Mouse (Mus musculus) thymus, adult 18-20 months (tissue): Measurements from ENCODE around the gene Add2.

Source experiments
- DNase-seq, 2 experiments: peaks; one replicate each; pipeline ENCODE4 v3.0.0; 2022; ENCODE audit warnings: mixed read lengths in 2 of 2

Gene Add2

GRCm38 (mm10) chr6:86086851-86087571 lies 58.5 kb downstream of the Add2 start:
- DNase-seq, result no peak

GRCm38 (mm10) chr6:86087813-86088212 lies 59.3 kb downstream of the Add2 start:
- no peak for DNase-seq

- no peak for DNase-seq
These were observed 65.8 kb downstream of the Add2 start for GRCm38 (mm10) chr6:86094202-86094838.

- DNase-seq, result no peak
These were observed 67.0 kb downstream of the Add2 start for GRCm38 (mm10) chr6:86095518-86095917.

- no peak for DNase-seq
These were observed 68.3 kb downstream of the Add2 start for GRCm38 (mm10) chr6:86096733-86097132.

- DNase-seq, result no peak
These were observed 68.7 kb downstream of the Add2 start for GRCm38 (mm10) chr6:86097155-86097554.

- no peak for DNase-seq
These were observed 70.5 kb downstream of the Add2 start for GRCm38 (mm10) chr6:86099003-86099402.

- DNase-seq, result no peak
These were observed 73.0 kb downstream of the Add2 start for GRCm38 (mm10) chr6:86101451-86101850.

- DNase-seq, result no peak
These were observed 74.4 kb downstream of the Add2 start for GRCm38 (mm10) chr6:86102874-86103273.

GRCm38 (mm10) chr6:86103614-86104013 lies 75.1 kb downstream of the Add2 start:
- DNase-seq, result no peak

GRCm38 (mm10) chr6:86104719-86105118 lies 76.2 kb downstream of the Add2 start:
- DNase-seq, result no peak

GRCm38 (mm10) chr6:86106045-86106444 lies 77.6 kb downstream of the Add2 start:
- no peak for DNase-seq

GRCm38 (mm10) chr6:86107101-86107500 lies 78.6 kb downstream of the Add2 start:
- DNase-seq, result no peak

- DNase-seq, result no peak
These were observed 87.4 kb downstream of the Add2 start for GRCm38 (mm10) chr6:86115843-86116242.

- no peak for DNase-seq
These were observed 94.6 kb downstream of the Add2 start for GRCm38 (mm10) chr6:86123057-86123456.

GRCm38 (mm10) chr6:86125761-86126160 lies 97.3 kb downstream of the Add2 start:
- no peak for DNase-seq

- DNase-seq, result peak in 1 of 2 experiments; percentile 28
These were observed 98.6 kb downstream of the Add2 start for GRCm38 (mm10) chr6:86126953-86127581.

- DNase-seq, result no peak
These were observed 100.0 kb downstream of the Add2 start for GRCm38 (mm10) chr6:86128504-86128903.

GRCm38 (mm10) chr6:86129872-86130498 lies 101.5 kb downstream of the Add2 start:
- DNase-seq, result no peak

GRCm38 (mm10) chr6:86133882-86134281 lies 105.4 kb downstream of the Add2 start:
- DNase-seq, result no peak

GRCm38 (mm10) chr6:86136206-86136605 lies 107.7 kb downstream of the Add2 start:
- no peak for DNase-seq

GRCm38 (mm10) chr6:86141284-86141683 lies 112.8 kb downstream of the Add2 start:
- DNase-seq, result no peak

- DNase-seq, result peak in 1 of 2 experiments; percentile 18
These were observed 113.3 kb downstream of the Add2 start for GRCm38 (mm10) chr6:86141820-86142219.

GRCm38 (mm10) chr6:86144986-86145385 lies 116.5 kb downstream of the Add2 start:
- no peak for DNase-seq
